Mouse (Mus musculus) hindbrain, embryonic 16.5 days (tissue): ENCODE measurements around the gene Fam118a. TPM values are rescaled to one million over a fixed set of nuclear protein-coding genes. Genes with fewer than 3 reads are reported as not detected.
"Not testable (repeated sequence)": the region's sequence is repeated elsewhere in the genome, so short reads cannot be mapped to it uniquely, and the experiment has no call there.

Experiments used
- ATAC-seq: fragments of 200-750 bp; cut with Nextera tagmentation; 2 replicates; pipeline ENCODE4 v1.8.0; 2017; ENCODE audit warnings: moderate TSS enrichment, moderate library complexity
- H3K27ac ChIP-seq: fragments of 300-500 bp; sonication (generic); 2 replicates; pipeline ENCODE4 v1.5.1; 2014; ENCODE audit warnings: low read depth, mild to moderate bottlenecking, control low read depth, low read length, moderate library complexity
- H3K27me3 ChIP-seq: fragments of 300-500 bp; sonication (generic); replicated peaks from 2 replicates; pipeline ENCODE4 v1.6.1; 2014; ENCODE audit warnings: low read length; ENCODE audit not compliant: control insufficient read depth, insufficient read depth
- H3K36me3 ChIP-seq: fragments of 300-500 bp; sonication (generic); 2 replicates; pipeline ENCODE4 v1.6.1; 2014; ENCODE audit warnings: mild to moderate bottlenecking, low read length, moderate library complexity, mixed read lengths; ENCODE audit not compliant: control insufficient read depth, insufficient read depth
- H3K4me1 ChIP-seq: fragments of 300-500 bp; sonication (generic); 2 replicates; pipeline ENCODE4 v1.6.1; 2014; ENCODE audit warnings: low read depth, low read length; ENCODE audit not compliant: control insufficient read depth, insufficient read depth
- H3K4me2 ChIP-seq: fragments of 300-500 bp; sonication (generic); 2 replicates; pipeline ENCODE4 v1.6.1; 2014; ENCODE audit warnings: mild to moderate bottlenecking, low read length, control low read depth, moderate library complexity
- H3K4me3 ChIP-seq: fragments of 300-500 bp; sonication (generic); 2 replicates; pipeline ENCODE4 v1.5.1; 2014; ENCODE audit warnings: mild to moderate bottlenecking, low read length, control low read depth, moderate library complexity
- H3K9ac ChIP-seq: fragments of 300-500 bp; sonication (generic); 2 replicates; pipeline ENCODE4 v1.6.1; 2014; ENCODE audit warnings: low read depth, mild to moderate bottlenecking, control low read depth, low read length, moderate library complexity
- H3K9me3 ChIP-seq: fragments of 300-500 bp; sonication (generic); 2 replicates; pipeline ENCODE4 v1.6.1; 2014; ENCODE audit warnings: mild to moderate bottlenecking, low read length, moderate library complexity; ENCODE audit not compliant: control insufficient read depth
- WGBS: fragments of 180-500 bp; shearing (Covaris S2); extraction: QIAGEN DNeasy Blood & Tissue Kit; methylation state at CpG from one replicate; pipeline ENCODE4 v1.1.7; 2014; 5-methylcytosine and 5-hydroxymethylcytosine counted together
- polyA plus RNA-seq: library from polyadenylated mRNA; unstranded; fragments of >200 nt; fragmentation: Nextera tagmentation; extraction: Ambion mirVana; gene quantifications from 2 replicates; pipeline ENCODE4 v1.2.1, GENCODE M21; 2015

The Fam118a gene
- 30.3 and 30.8 TPM in 2 replicates for polyA plus RNA-seq

DNA sequence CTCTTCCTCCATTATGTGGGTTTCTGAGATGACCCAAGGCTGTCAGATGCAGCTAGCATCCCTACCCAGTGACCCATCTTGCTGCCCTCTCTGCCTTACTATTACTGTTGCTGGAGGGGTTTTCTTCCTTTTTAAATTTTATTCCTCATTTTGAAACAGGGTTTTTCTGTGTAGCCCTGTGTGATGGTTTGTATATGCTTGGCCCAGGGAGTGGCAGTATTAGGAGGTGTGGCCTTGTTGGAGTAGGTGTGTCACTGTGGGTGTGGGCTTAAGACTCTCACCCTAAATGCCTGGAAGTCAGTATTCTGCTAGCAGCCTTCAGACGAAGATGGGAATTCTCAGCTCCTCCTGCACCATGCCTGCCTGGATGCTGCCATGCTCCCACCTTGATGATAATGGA lies at the start of gene Fam118a:
TSS of gene Fam118a (plus strand) at position 301 of the 400 bp plus-strand sequence.
- not testable (repeated sequence) for H3K9ac ChIP-seq, H3K4me3 ChIP-seq, H3K4me1 ChIP-seq, ATAC-seq, H3K9me3 ChIP-seq, H3K4me2 ChIP-seq, H3K27me3 ChIP-seq, H3K36me3 ChIP-seq, H3K27ac ChIP-seq
- WGBS: 44% methylated on average over 1 of the region's 1 CpGs

GRCm38 (mm10) chr15:84981609-84982313 lies 47.0 kb upstream of the Fam118a start:
- no peak overlapping the region for H3K4me3 ChIP-seq
- peaks cover 26% of the 10 kb centered on the region for H3K4me1 ChIP-seq
- no peak for ATAC-seq
- 79% methylated on average over 9 of the region's 9 CpGs for WGBS
- no peak overlapping the region for H3K27ac ChIP-seq
- no peak overlapping the region for H3K9ac ChIP-seq
- H3K4me2 ChIP-seq: no peak overlapping the region
- no peaks in the 10 kb centered on the region for H3K9me3 ChIP-seq
- H3K36me3 ChIP-seq: no peaks in the 10 kb centered on the region
- no peaks in the 10 kb centered on the region for H3K27me3 ChIP-seq

DNA sequence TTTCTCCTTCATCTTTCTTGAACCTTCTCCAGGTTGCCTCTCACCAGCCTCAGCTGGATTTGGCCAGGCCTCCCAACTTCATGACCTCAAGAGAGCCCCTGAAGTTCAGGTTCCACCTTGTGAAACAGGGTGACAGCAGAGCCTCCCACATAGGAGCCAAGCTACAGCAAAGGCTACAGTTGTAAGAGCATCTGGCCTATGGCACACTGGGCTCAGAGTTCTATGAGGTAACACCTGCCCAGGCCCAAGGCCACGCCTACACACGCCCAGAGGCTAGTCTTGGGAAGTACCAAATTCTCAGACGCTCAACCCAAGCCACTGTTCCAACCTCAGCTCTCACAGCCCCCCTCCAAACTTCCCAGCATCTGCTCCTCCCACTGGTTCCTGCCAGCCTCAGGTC lies 45.9 kb upstream of the Fam118a start:
- WGBS: 80% methylated on average over 3 of the region's 3 CpGs
- Histone ChIP-seq H3K27me3 (no peaks in the 10 kb centered on the region), H3K4me3 (no peak overlapping the region), H3K36me3 (no peaks in the 10 kb centered on the region), H3K9me3 (no peaks in the 10 kb centered on the region), H3K4me2 (no peak overlapping the region), H3K4me1 (peaks cover 25% of the 10 kb centered on the region), H3K9ac (no peak overlapping the region), H3K27ac (no peak overlapping the region)
- ATAC-seq: no peak

DNA sequence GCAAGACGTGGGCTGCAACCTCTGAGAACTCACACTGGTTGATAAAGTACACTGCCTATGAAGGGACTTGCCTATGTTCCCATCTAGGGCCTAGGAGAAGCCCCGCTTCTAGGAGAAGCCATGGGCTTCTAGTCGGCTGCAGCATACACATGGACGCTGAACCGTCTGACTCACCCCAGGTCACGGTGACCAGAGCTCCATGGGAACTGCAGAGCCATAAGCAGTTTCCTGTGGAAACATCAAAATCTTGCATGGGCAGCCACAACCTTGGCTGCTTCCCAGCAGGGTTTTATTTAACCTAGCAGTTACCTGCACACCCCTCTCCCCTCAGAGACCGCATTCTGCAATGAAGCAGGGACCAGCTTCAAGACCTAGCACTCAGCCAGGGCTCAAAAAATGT lies 45.0 kb upstream of the Fam118a start:
- Histone ChIP-seq H3K27me3 (no peaks in the 10 kb centered on the region), H3K9me3 (no peaks in the 10 kb centered on the region), H3K9ac (no peak overlapping the region), H3K4me3 (no peak overlapping the region), H3K36me3 (no peaks in the 10 kb centered on the region), H3K4me2 (no peak overlapping the region), H3K27ac (no peak overlapping the region), H3K4me1 (peaks cover 28% of the 10 kb centered on the region)
- WGBS: 86% methylated on average over 7 of the region's 7 CpGs
- no peak for ATAC-seq

GRCm38 (mm10) chr15:84985516-84986160 lies 43.1 kb upstream of the Fam118a start:
- peaks cover 31% of the 10 kb centered on the region for H3K4me1 ChIP-seq
- H3K4me3 ChIP-seq: peak overlapping the region; percentile 83
- no peak for ATAC-seq
- H3K27me3 ChIP-seq: no peaks in the 10 kb centered on the region
- H3K36me3 ChIP-seq: no peaks in the 10 kb centered on the region
- no peak overlapping the region for H3K27ac ChIP-seq
- H3K9me3 ChIP-seq: no peaks in the 10 kb centered on the region
- peak overlapping the region; percentile 61 for H3K4me2 ChIP-seq
- H3K9ac ChIP-seq: no peak overlapping the region
- WGBS: 80% methylated on average over 12 of the region's 12 CpGs

DNA sequence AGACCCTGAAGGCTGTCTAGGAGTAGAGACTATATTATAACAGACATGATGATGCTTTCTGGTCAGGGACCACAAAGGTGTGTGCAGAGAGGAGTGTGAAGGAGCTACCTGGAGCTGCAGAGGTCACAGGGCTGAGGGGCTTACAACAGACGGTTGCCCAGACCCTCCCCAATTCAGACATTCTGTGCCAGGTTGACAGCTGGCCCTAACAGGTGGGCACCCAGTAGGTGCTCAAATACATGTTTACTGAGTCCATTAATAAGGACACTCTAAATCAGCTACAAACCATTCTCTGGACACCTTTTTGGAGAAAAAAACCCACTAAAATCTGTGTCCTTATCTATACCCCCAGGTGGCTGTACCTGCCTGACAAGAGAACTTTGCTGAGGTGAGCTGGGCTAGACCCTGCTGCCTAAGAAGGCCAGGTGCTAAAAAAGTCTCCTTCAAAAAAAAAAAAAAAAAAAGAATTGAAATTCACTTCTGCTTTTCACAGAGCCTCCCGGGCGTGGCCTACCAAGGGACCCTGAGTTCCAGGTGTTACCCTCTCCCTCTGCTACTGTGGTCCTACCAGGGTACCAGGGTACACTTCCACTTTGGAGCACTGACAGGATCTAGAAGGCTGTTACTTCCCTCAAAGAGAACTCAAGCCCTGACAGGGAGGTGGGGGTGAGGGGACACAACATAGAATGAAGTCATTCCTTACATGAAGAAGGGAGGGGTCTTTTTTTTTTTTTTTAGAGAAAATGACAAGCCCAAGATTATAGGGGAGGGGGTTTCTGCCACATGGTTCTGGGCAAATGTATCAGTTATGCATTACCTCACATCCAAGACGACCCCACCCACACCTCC lies 42.4 kb upstream of the Fam118a start:
- no peaks in the 10 kb centered on the region for H3K9me3 ChIP-seq
- peak overlapping the region; percentile 83 for H3K4me3 ChIP-seq
- WGBS: 60% methylated on average over 4 of the region's 4 CpGs
- no peak for ATAC-seq
- H3K27ac ChIP-seq: no peak overlapping the region
- H3K4me1 ChIP-seq: peaks cover 31% of the 10 kb centered on the region
- peak overlapping the region; percentile 61 for H3K4me2 ChIP-seq
- no peaks in the 10 kb centered on the region for H3K36me3 ChIP-seq
- peak overlapping the region; percentile 96 for H3K9ac ChIP-seq
- no peaks in the 10 kb centered on the region for H3K27me3 ChIP-seq

DNA sequence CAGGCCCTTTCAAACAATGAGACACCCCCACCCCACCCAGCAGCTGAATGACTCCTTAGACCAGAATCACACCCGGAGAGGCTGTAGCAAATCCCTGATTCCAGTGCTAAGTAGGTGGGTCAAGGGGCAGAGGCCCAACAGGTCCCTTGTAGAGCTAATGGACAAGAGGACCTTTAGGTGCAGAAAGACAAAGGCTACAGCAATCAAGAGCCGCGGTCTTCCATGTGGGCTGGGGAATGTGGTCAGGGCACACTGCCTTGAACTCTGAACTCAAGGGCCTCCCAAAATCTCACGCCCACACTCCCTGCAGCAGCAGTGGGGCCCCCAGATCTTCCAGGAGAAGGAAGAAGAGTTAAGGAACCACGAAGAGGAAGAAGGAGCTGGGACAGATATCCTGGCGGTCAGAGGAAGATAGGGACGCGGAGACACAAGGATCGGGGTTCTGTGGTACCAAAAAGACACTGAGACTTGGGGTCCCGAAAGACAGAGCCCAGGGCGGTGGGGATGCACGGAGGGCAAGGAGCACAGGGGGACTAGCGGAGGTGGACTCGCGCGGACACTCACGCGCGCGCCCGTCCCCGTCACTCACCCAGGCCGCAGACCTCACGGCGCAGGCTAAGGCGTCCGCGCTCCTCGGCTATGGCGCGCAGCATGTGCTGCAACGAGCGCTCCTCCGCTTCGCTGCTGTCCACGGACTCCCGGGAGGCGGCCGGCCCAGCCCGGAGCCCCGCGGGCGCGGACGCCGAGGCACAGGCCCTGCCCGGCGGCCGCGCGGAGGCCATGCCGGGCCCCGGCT lies 41.5 kb upstream of the Fam118a start:
- peak overlapping the region; percentile 96 for H3K9ac ChIP-seq
- H3K9me3 ChIP-seq: no peaks in the 10 kb centered on the region
- H3K4me3 ChIP-seq: peak overlapping the region; percentile 83
- peak overlapping the region; percentile 85 for H3K27ac ChIP-seq
- H3K4me1 ChIP-seq: peaks cover 29% of the 10 kb centered on the region
- 0% methylated on average over 18 of the region's 53 CpGs for WGBS
- H3K36me3 ChIP-seq: no peaks in the 10 kb centered on the region
- H3K4me2 ChIP-seq: peak overlapping the region; percentile 61
- no peaks in the 10 kb centered on the region for H3K27me3 ChIP-seq
- ATAC-seq: peak; percentile 64

GRCm38 (mm10) chr15:84987874-84988825 lies 40.6 kb upstream of the Fam118a start, which contains the start of gene 5031439G07Rik:
TSS of gene 5031439G07Rik (minus strand) at chr15:84988551.
- peak within 1 kb of the TSS; percentile 83 for H3K4me3 ChIP-seq
- WGBS: 2% methylated on average over 38 of the region's 59 CpGs
- H3K27ac ChIP-seq: peak within 1 kb of the TSS; percentile 85
- H3K27me3 ChIP-seq: no peaks in the 10 kb centered on the region
- peak within 1 kb of the TSS; percentile 96 for H3K9ac ChIP-seq
- no peaks in the 10 kb centered on the region for H3K36me3 ChIP-seq
- peaks cover 29% of the 10 kb centered on the region for H3K4me1 ChIP-seq
- peak within 1 kb of the TSS; percentile 61 for H3K4me2 ChIP-seq
- H3K9me3 ChIP-seq: no peaks in the 10 kb centered on the region
- peak; percentile 92 for ATAC-seq
